Mouse (Mus musculus): ENCODE measurements at regions not wholly inside any gene's neighbourhood (a gene's known extent, or its start where the extent isn't known, plus 50 kb on each side); places are given as distances from the start of the nearest gene placed in this dataset.

DNA sequence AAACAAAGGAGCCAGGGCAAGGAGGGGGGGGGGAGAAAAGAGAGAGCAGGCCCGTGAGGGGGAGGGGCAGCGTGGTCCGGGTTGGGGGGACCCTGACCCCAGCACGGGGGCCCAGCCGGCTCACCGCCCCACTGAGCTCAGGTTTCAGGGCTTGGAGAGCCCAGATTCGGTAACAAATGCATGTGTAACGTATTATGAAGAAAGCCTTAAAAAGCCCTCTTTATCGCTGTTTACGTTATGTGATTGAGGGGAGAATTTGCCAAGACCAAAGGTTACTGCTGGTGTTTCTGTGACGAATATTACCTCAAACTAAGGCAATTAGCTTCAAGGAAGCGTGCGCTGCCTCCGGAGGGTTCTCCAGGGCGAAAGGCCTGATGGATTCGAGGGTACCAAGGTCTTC lies 54.2 kb downstream of the Barx1 start:
- TF ChIP-seq HCFC1 (IDR thresholded peaks at IDR 0.05; ENCODE audit: borderline replicate concordance, insufficient read depth, low read length) (no peak), ZC3H11A (IDR thresholded peaks at IDR 0.05; ENCODE audit: borderline replicate concordance, low read depth, low read length) (no peak), ZNF384 (IDR thresholded peaks at IDR 0.05; ENCODE audit: low read depth, low read length) (no peak), CHD2 (IDR thresholded peaks at IDR 0.05; ENCODE audit: low read depth, low read length) (no peak), MAFK (IDR thresholded peaks at IDR 0.05; ENCODE audit: insufficient read depth, low read depth, low read length) (no peak)
